Mouse (Mus musculus): ENCODE measurements around the gene Oaz1. TPM values are rescaled to one million over a fixed set of nuclear protein-coding genes. Genes with fewer than 3 reads are reported as not detected.

Oaz1 gene
- polyA plus RNA-seq, 1 experiment from 2014 or later, result 1,303 TPM

DNA sequence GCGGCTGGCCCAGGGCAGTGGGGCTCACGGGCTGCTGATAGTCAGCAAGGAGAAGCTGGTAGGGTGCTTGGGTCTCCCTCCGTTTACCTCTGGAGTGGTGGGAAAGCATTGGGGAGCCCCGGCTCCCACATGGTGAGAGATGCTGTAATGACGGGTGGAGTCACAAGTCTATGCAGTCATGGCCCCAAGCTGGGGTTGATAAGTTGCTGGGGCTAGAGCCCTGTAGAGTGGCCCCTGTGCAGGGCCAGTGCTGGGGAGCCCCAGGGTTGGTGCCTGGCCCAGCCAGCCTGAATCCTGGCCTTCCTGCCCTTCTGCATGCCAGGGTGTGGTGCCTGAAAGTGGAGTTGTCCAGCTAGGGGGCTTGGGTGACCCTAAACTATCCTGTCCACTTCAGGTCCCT is 35.8 kb downstream of the Oaz1 start:
- H3K4me3 ChIP-seq, result no peak overlapping the region
- peaks cover 42% of the 10 kb centered on the region for H3K36me3 ChIP-seq
- no peak overlapping the region for H3K4me2 ChIP-seq
- H3K9me3 ChIP-seq, result no peaks in the 10 kb centered on the region
- ATAC-seq (ENCODE audit: low FRiP score, low read depth), result no peak
- H3K27ac ChIP-seq (replicated peaks), result no peak overlapping the region
- 94% methylated on average over 5 of the region's 5 CpGs for WGBS
- no peaks in the 10 kb centered on the region for H3K27me3 ChIP-seq
- no peak overlapping the region for H3K9ac ChIP-seq
- peaks cover 20% of the 10 kb centered on the region for H3K4me1 ChIP-seq (replicated peaks)

DNA sequence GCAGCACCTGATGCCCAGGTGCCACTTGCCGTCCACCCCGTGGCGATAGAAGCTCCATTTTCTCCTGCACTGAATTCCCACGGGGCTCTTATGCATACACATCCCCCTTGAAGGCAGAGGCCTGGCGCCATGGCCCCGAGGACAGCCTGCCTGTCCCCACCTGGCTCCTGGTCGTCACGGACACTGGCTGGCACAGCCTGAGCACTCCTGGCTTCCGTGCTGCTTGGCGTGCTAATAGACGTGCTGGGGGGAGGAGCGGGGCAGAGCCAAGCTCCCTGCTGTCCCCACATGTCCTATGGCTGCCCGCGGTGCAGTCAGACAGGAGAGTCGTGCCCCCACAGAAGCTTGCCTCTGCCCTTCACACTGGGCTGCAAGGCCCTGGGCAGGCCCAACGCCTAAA is 38.0 kb downstream of the Oaz1 start:
- WGBS, result 67% methylated on average over 16 of the region's 16 CpGs
- ATAC-seq (ENCODE audit: low FRiP score, low read depth), result no peak
- Histone ChIP-seq H3K27me3 (no peaks in the 10 kb centered on the region), H3K9ac (no peak overlapping the region), H3K9me3 (no peaks in the 10 kb centered on the region), H3K4me3 (no peak overlapping the region), H3K27ac (replicated peaks) (no peak overlapping the region), H3K36me3 (peaks cover 51% of the 10 kb centered on the region), H3K4me2 (no peak overlapping the region), H3K4me1 (replicated peaks) (peaks cover 4% of the 10 kb centered on the region; the same call in 1 of the 2 replicates)

GRCm38 (mm10) chr10:80870993-80871392 is 44.5 kb downstream of the Oaz1 start:
- no peaks in the 10 kb centered on the region for H3K9me3 ChIP-seq
- no peaks in the 10 kb centered on the region for H3K4me1 ChIP-seq (replicated peaks)
- H3K36me3 ChIP-seq, result peaks cover 14% of the 10 kb centered on the region; the same call in 1 of the 2 replicates
- no peak overlapping the region for H3K27ac ChIP-seq (replicated peaks)
- H3K4me3 ChIP-seq, result no peak overlapping the region
- 0 out of 2 replicates have a peak, but pooled peaks cover 2% of the 10 kb centered on the region for H3K27me3 ChIP-seq
- no peak overlapping the region for H3K4me2 ChIP-seq
- WGBS, result 75% methylated on average over 2 of the region's 6 CpGs
- H3K9ac ChIP-seq, result no peak overlapping the region
- ATAC-seq (ENCODE audit: low FRiP score, low read depth), result no peak

DNA sequence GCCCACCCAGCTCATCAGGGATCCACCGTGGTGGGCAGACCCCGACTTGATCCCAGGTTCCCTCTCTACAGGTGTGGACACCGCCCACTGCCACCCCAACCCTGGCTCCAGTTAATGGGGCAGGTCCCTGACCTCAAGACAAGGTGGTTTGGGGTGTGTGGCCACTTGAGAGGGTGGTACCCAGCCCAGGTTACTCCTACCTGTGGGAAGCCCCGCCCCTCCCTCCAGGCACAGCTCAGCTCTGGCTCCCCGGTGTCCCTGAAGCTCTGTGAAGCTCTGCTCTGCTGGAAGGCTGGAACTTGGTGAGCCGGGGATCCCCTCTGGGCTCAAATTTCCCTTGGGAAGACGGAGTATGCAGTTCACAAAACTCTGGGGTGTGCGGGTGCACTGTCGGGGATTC is 45.1 kb downstream of the Oaz1 start, which contains the start of gene Tmprss9:
Gene Tmprss9 (plus strand): TSS at position 268 of the 400 bp plus-strand sequence.
- Histone ChIP-seq H3K4me2 (no peak within 1 kb of the TSS), H3K9ac (no peak within 1 kb of the TSS), H3K4me3 (no peak within 1 kb of the TSS), H3K36me3 (peaks cover 12% of the 10 kb centered on the region; the same call in 1 of the 2 replicates), H3K9me3 (no peaks in the 10 kb centered on the region), H3K27me3 (0 out of 2 replicates have a peak, but pooled peaks cover 2% of the 10 kb centered on the region), H3K4me1 (replicated peaks) (no peaks in the 10 kb centered on the region), H3K27ac (replicated peaks) (no peak within 1 kb of the TSS)
- WGBS, result 31% methylated on average over 9 of the region's 9 CpGs
- ATAC-seq (ENCODE audit: low FRiP score, low read depth), result no peak

DNA sequence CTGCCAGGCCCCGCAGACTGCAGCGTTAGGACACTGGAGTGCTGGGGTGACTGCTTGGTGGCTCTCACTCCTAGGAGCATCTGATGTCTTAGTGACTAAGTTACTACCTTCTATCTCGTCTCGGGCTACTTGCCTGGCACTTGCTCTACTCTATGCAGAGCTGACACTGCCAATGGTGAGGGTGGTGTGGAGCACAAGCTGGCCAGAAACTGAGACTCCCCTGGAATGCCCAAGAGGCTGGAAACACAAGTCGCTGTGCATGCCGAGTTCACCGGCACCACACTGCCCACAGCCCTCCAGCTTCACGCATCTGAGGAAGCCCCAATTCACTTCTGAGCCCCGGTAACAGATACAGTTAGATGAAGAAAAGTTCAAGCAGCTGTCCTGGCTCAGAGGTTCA is 47.6 kb downstream of the Oaz1 start:
- Histone ChIP-seq H3K9me3 (no peaks in the 10 kb centered on the region), H3K4me2 (no peak overlapping the region), H3K4me1 (replicated peaks) (no peaks in the 10 kb centered on the region), H3K4me3 (no peak overlapping the region), H3K27me3 (0 out of 2 replicates have a peak, but pooled peaks cover 2% of the 10 kb centered on the region), H3K9ac (no peak overlapping the region), H3K27ac (replicated peaks) (no peak overlapping the region), H3K36me3 (no peaks in the 10 kb centered on the region)
- no peak for ATAC-seq (ENCODE audit: low FRiP score, low read depth)
- 77% methylated on average over 9 of the region's 9 CpGs for WGBS

DNA sequence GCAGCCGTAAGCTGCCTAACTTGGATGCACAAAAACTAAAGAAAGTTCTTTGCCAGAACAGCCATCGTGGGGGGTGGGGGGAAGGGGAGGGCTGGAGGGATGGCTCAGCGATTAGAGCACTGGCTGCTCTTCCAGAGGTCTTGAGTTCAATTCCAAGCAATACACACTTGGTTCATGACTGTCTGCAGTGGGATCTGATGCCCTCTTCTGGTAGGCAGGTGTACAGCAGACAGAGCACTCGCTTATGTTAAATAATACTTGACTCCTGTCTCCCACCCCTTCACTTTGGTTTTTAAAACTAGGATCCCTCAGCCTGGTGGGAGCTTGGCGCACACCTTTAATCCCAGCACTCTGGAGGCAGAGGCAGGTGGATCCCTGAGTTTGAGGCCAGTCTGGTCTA is 49.6 kb downstream of the Oaz1 start:
- WGBS, result 30% methylated on average over 5 of the region's 5 CpGs
- Histone ChIP-seq H3K36me3 (no peaks in the 10 kb centered on the region), H3K27me3 (0 out of 2 replicates have a peak, but pooled peaks cover 2% of the 10 kb centered on the region), H3K27ac (replicated peaks) (no peak overlapping the region), H3K9ac (no peak overlapping the region), H3K4me2 (no peak overlapping the region), H3K9me3 (no peaks in the 10 kb centered on the region), H3K4me1 (replicated peaks) (no peaks in the 10 kb centered on the region), H3K4me3 (no peak overlapping the region)
- ATAC-seq (ENCODE audit: low FRiP score, low read depth), result no peak

GRCm38 (mm10) chr10:80876594-80876993 is 50.1 kb downstream of the Oaz1 start:
- H3K4me1 ChIP-seq (replicated peaks), result no peaks in the 10 kb centered on the region
- H3K9ac ChIP-seq, result no peak overlapping the region
- no peaks in the 10 kb centered on the region for H3K9me3 ChIP-seq
- 22% methylated on average over 3 of the region's 3 CpGs for WGBS
- no peak overlapping the region for H3K27ac ChIP-seq (replicated peaks)
- H3K36me3 ChIP-seq, result no peaks in the 10 kb centered on the region
- ATAC-seq (ENCODE audit: low FRiP score, low read depth), result no peak
- no peak overlapping the region for H3K4me2 ChIP-seq
- no peak overlapping the region for H3K4me3 ChIP-seq
- H3K27me3 ChIP-seq, result 0 out of 2 replicates have a peak, but pooled peaks cover under 1% of the 10 kb centered on the region

MicroRNA genes within 50 kb of the gene (microRNA counts, 519-probe panel; counts per million panel counts)
- microRNA mmu-miR-1982, result not detected

Small RNA genes lying within 50 kb of the gene (microRNA-seq; reads per million reads assigned to microRNA genes)
- gene Mir1982, result 1.5 reads per million

Other genes with a start within 250 kb of the Oaz1 start
- 6.3 and 6.7 TPM in 2 replicates for gene Klf16, start 249.3 kb upstream of the Oaz1 start, polyA plus RNA-seq (2015; fragmentation: Nextera tagmentation; extraction: Ambion mirVana)
- gene Abhd17a, start 236.3 kb upstream of the Oaz1 start, polyA plus RNA-seq (2015; fragmentation: Nextera tagmentation; extraction: Ambion mirVana), result 134 and 159 TPM in 2 replicates
- 64.2 and 71.6 TPM in 2 replicates for gene Scamp4, start 223.8 kb upstream of the Oaz1 start, polyA plus RNA-seq (2015; fragmentation: Nextera tagmentation; extraction: Ambion mirVana)
- gene Adat3, start 223.8 kb upstream of the Oaz1 start, polyA plus RNA-seq (2015; fragmentation: Nextera tagmentation; extraction: Ambion mirVana), result 4.8 and 5.4 TPM in 2 replicates
- gene Gm49322, start 220.6 kb upstream of the Oaz1 start, polyA plus RNA-seq (2015; fragmentation: Nextera tagmentation; extraction: Ambion mirVana), result 3.4 and 4.1 TPM in 2 replicates
- gene Csnk1g2, start 203.8 kb upstream of the Oaz1 start, polyA plus RNA-seq (2015; fragmentation: Nextera tagmentation; extraction: Ambion mirVana), result 109 and 127 TPM in 2 replicates
- gene Btbd2, start 169.6 kb upstream of the Oaz1 start, polyA plus RNA-seq (2015; fragmentation: Nextera tagmentation; extraction: Ambion mirVana), result 83.6 and 93.2 TPM in 2 replicates
- gene Mknk2, start 148.5 kb upstream of the Oaz1 start, polyA plus RNA-seq (2015; fragmentation: Nextera tagmentation; extraction: Ambion mirVana), result 56.7 and 61.0 TPM in 2 replicates
- gene Mob3a, start 124.7 kb upstream of the Oaz1 start, polyA plus RNA-seq (2015; fragmentation: Nextera tagmentation; extraction: Ambion mirVana), result 57.5 and 60.2 TPM in 2 replicates
- 39.2 and 46.1 TPM in 2 replicates for gene Izumo4, start 124.5 kb upstream of the Oaz1 start, polyA plus RNA-seq (2015; fragmentation: Nextera tagmentation; extraction: Ambion mirVana)
- gene Ap3d1, start 84.4 kb upstream of the Oaz1 start, polyA plus RNA-seq (2015; fragmentation: Nextera tagmentation; extraction: Ambion mirVana), result 109 and 120 TPM in 2 replicates
- 18.3 and 21.6 TPM in 2 replicates for gene Dot1l, start 71.5 kb upstream of the Oaz1 start, polyA plus RNA-seq (2015; fragmentation: Nextera tagmentation; extraction: Ambion mirVana)
- 52.3 and 67.4 TPM in 2 replicates for gene Sf3a2, start 28.5 kb upstream of the Oaz1 start, polyA plus RNA-seq (2015; fragmentation: Nextera tagmentation; extraction: Ambion mirVana)
- gene Plekhj1, start 28.0 kb upstream of the Oaz1 start, polyA plus RNA-seq (2015; fragmentation: Nextera tagmentation; extraction: Ambion mirVana), result 130 and 133 TPM in 2 replicates
- gene Amh, start 21.4 kb upstream of the Oaz1 start, polyA plus RNA-seq (2015; fragmentation: Nextera tagmentation; extraction: Ambion mirVana), result 0.14 and 0.21 TPM in 2 replicates
- gene Jsrp1, start 13.2 kb upstream of the Oaz1 start, polyA plus RNA-seq (2015; fragmentation: Nextera tagmentation; extraction: Ambion mirVana), result 0.62 and 0.95 TPM in 2 replicates
- gene Lingo3, start 17.4 kb downstream of the Oaz1 start, polyA plus RNA-seq (2015; fragmentation: Nextera tagmentation; extraction: Ambion mirVana), result 15.8 and 18.5 TPM in 2 replicates
- 210 and 228 TPM in 2 replicates for gene Lsm7, start 28.6 kb downstream of the Oaz1 start, polyA plus RNA-seq (2015; fragmentation: Nextera tagmentation; extraction: Ambion mirVana)
- 76.8 and 87.4 TPM in 2 replicates for gene Sppl2b, start 28.6 kb downstream of the Oaz1 start, polyA plus RNA-seq (2015; fragmentation: Nextera tagmentation; extraction: Ambion mirVana)
- gene Tmprss9, start 45.2 kb downstream of the Oaz1 start, polyA plus RNA-seq (2015; fragmentation: Nextera tagmentation; extraction: Ambion mirVana), result 0.22 and 0.33 TPM in 2 replicates
- gene Timm13, start 74.3 kb downstream of the Oaz1 start, polyA plus RNA-seq (2015; fragmentation: Nextera tagmentation; extraction: Ambion mirVana), result 329 and 342 TPM in 2 replicates
- gene Lmnb2, start 91.6 kb downstream of the Oaz1 start, polyA plus RNA-seq (2015; fragmentation: Nextera tagmentation; extraction: Ambion mirVana), result 38.4 and 40.9 TPM in 2 replicates
- gene Gadd45b, start 103.4 kb downstream of the Oaz1 start, polyA plus RNA-seq (2015; fragmentation: Nextera tagmentation; extraction: Ambion mirVana), result 6.9 and 8.5 TPM in 2 replicates
- 19.1 and 21.4 TPM in 2 replicates for gene Gng7, start 188.3 kb downstream of the Oaz1 start, polyA plus RNA-seq (2015; fragmentation: Nextera tagmentation; extraction: Ambion mirVana)
- 71.6 and 81.6 TPM in 2 replicates for gene Diras1, start 199.0 kb downstream of the Oaz1 start, polyA plus RNA-seq (2015; fragmentation: Nextera tagmentation; extraction: Ambion mirVana)
- 46.3 and 53.0 TPM in 2 replicates for gene Slc39a3, start 210.8 kb downstream of the Oaz1 start, polyA plus RNA-seq (2015; fragmentation: Nextera tagmentation; extraction: Ambion mirVana)
- gene Sgta, start 233.5 kb downstream of the Oaz1 start, polyA plus RNA-seq (2015; fragmentation: Nextera tagmentation; extraction: Ambion mirVana), result 310 and 331 TPM in 2 replicates
- 51.2 and 51.3 TPM in 2 replicates for gene Thop1, start 243.4 kb downstream of the Oaz1 start, polyA plus RNA-seq (2015; fragmentation: Nextera tagmentation; extraction: Ambion mirVana)

Measured in hindbrain, embryonic 15.5 days (tissue).